Mouse (Mus musculus) olfactory bulb, adult 2 months (tissue): ENCODE measurements around the gene Gm6268. TPM values are rescaled to one million over a fixed set of nuclear protein-coding genes. Genes with fewer than 3 reads are reported as not detected.

Experiments used
- H3K27ac ChIP-seq: fragments of 200-500 bp; 2 replicates; pipeline ENCODE4 v1.5.1; 2012; ENCODE audit warnings: low read depth, low read length; ENCODE audit not compliant: insufficient read depth
- H3K4me1 ChIP-seq: fragments of 200-500 bp; 2 replicates; pipeline ENCODE4 v1.6.1; 2012; ENCODE audit warnings: low read length; ENCODE audit not compliant: control insufficient read depth, insufficient read depth
- H3K4me3 ChIP-seq: fragments of 200-500 bp; 2 replicates; pipeline ENCODE4 v1.5.1; 2012; ENCODE audit warnings: mild to moderate bottlenecking, low read depth, low read length, moderate library complexity; ENCODE audit not compliant: insufficient read depth
- CTCF ChIP-seq: fragments of 200-500 bp; IDR thresholded peaks from 2 replicates; pipeline ENCODE4 v1.5.1; 2012; ENCODE audit warnings: low read depth, mild to moderate bottlenecking, low read length, moderate library complexity; ENCODE audit not compliant: insufficient read depth
- POLR2A ChIP-seq: fragments of 200-500 bp; IDR thresholded peaks from 2 replicates; pipeline ENCODE4 v1.6.1; 2012; ENCODE audit warnings: mild to moderate bottlenecking, low read depth, low read length, moderate library complexity; ENCODE audit not compliant: insufficient read depth
- WGBS: fragments of 180-500 bp; shearing (Covaris S2); methylation state at CpG from one replicate; pipeline ENCODE4 v1.1.7; 2018; 5-methylcytosine and 5-hydroxymethylcytosine counted together
- polyA plus RNA-seq: library from polyadenylated mRNA; stranded (reverse); fragments of >200 nt; gene quantifications from 2 replicates; pipeline ENCODE4 v1.2.4, GENCODE M21; 2012; ENCODE audit warnings: low replicate concordance; ENCODE audit not compliant: missing spikeins, insufficient read depth, insufficient read length

Gene Gm6268
- not detected in 2 replicates for polyA plus RNA-seq

- H3K4me1 ChIP-seq = no peaks in the 10 kb centered on the region
- no peak within 1 kb of the TSS for H3K27ac ChIP-seq
- WGBS = 92% methylated on average over 13 of the region's 13 CpGs
- no peak within 1 kb of the TSS for H3K4me3 ChIP-seq
- TF ChIP-seq CTCF (no peak), POLR2A (no peak)
Observed at GRCm38 (mm10) chrX:36400980-36401379, at the start of gene Gm6268. Gm6268 (plus strand) TSS chrX:36401280.

DNA sequence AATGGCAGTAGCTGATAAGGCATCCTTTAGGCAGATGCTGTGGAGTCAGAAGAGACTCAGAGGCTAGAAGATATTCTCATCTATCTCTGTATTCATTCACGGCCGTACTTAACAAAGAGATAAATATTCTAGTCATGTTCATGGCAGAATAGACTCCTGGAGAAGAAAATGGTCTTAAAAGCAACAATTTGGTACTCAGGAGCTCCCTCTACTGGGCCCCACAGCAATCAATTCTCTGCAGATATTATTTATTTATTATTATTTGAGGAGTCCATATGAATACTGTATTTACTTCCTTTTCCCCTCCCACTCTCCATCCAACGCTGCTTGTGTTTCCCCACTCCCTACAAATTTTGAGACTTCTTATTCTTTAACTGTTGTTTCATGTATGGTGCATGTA is 48.6 kb upstream of the Gm6268 start:
- no peak overlapping the region for H3K27ac ChIP-seq
- WGBS = 52% methylated on average over 3 of the region's 3 CpGs
- H3K4me3 ChIP-seq = no peak overlapping the region
- H3K4me1 ChIP-seq = no peaks in the 10 kb centered on the region
- TF ChIP-seq CTCF = no peak
- TF ChIP-seq POLR2A = no peak

GRCm38 (mm10) chrX:36385340-36385739 is 15.7 kb upstream of the Gm6268 start:
- no peak for TF ChIP-seq POLR2A
- TF ChIP-seq CTCF = no peak
- Histone ChIP-seq H3K4me3 (no peak overlapping the region), H3K4me1 (0 out of 2 replicates have a peak, but pooled peaks cover 3% of the 10 kb centered on the region), H3K27ac (no peak overlapping the region)

DNA sequence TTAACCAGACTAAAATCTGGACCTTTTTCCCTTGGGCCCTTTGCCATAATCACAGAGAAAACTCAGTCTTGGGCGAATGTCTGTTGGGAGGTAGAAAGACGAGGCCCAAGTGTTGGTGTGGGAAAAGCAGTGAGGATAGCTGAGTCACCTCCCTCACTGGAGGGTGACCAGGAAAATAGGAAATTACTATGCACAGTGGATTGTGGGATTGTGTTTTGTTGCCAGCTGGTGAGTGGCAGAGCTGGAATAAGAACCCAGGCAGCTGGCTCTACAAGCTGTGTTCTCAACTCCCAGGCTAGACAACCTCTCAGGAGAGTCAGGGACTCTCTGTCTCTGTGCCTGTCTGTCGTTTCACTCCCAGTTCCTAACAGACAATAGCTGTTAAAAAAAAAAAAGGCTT is 11.1 kb upstream of the Gm6268 start:
- WGBS = 34% methylated on average over 3 of the region's 3 CpGs
- Histone ChIP-seq H3K27ac (no peak overlapping the region), H3K4me3 (no peak overlapping the region), H3K4me1 (0 out of 2 replicates have a peak, but pooled peaks cover 3% of the 10 kb centered on the region)
- TF ChIP-seq CTCF (no peak), POLR2A (no peak)

GRCm38 (mm10) chrX:36390503-36390902 is 10.6 kb upstream of the Gm6268 start:
- no peak overlapping the region for H3K27ac ChIP-seq
- H3K4me1 ChIP-seq = 0 out of 2 replicates have a peak, but pooled peaks cover 3% of the 10 kb centered on the region
- WGBS = 42% methylated on average over 2 of the region's 2 CpGs
- no peak overlapping the region for H3K4me3 ChIP-seq
- TF ChIP-seq POLR2A (no peak), CTCF (no peak)

DNA sequence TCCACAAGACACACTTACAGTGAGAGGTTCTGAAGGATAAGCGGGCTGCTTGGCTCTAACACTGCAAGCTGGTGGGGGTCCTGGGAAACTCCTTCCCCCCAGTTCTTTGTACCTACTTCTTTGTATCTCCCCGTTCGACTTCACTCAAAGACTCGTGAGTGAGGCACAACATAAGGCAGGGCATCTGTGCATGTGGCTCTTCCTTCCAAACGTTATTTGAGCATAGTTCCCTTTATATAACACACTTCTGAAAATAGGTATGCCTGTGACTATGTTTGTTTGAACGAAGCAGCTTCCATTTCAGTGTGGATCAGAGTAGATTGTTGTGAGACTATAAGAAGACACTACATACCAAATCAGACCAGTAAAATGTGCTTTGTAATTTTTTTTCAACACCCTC is 8.4 kb upstream of the Gm6268 start:
- 45% methylated on average over 6 of the region's 6 CpGs for WGBS
- no peak overlapping the region for H3K27ac ChIP-seq
- TF ChIP-seq CTCF (no peak), POLR2A (no peak)
- 0 out of 2 replicates have a peak, but pooled peaks cover 3% of the 10 kb centered on the region for H3K4me1 ChIP-seq
- no peak overlapping the region for H3K4me3 ChIP-seq

DNA sequence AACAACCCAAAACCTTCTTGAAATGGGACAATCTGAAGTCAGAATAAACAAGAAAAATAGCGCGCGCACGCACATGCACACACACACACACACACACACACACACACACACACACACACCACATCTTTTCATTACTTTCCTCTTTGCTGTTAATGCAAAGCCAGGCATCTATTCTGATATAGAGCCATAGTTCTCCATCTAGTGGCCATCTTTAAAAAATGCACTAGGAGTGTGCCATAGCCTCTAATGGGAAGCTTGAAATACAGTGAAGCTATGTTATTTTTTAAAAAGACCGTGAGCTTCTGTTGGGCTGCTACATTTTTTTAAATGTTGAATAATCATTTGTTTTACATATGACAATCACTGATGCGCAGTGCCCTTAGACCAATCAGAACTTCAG is 7.8 kb upstream of the Gm6268 start:
- H3K4me3 ChIP-seq = no peak overlapping the region
- 0 out of 2 replicates have a peak, but pooled peaks cover 3% of the 10 kb centered on the region for H3K4me1 ChIP-seq
- H3K27ac ChIP-seq = no peak overlapping the region
- TF ChIP-seq POLR2A (no peak), CTCF (no peak)
- WGBS = 32% methylated on average over 6 of the region's 6 CpGs

- Histone ChIP-seq H3K4me3 (no peak overlapping the region), H3K27ac (no peak overlapping the region), H3K4me1 (no peaks in the 10 kb centered on the region)
- TF ChIP-seq POLR2A (no peak), CTCF (no peak)
- 59% methylated on average over 6 of the region's 6 CpGs for WGBS
Observed at GRCm38 (mm10) chrX:36402316-36402715, 1.2 kb downstream of the Gm6268 start.

- Histone ChIP-seq H3K4me3 (no peak overlapping the region), H3K27ac (no peak overlapping the region), H3K4me1 (no peaks in the 10 kb centered on the region)
- WGBS = 60% methylated on average over 3 of the region's 3 CpGs
- TF ChIP-seq POLR2A (no peak), CTCF (no peak)
Observed at GRCm38 (mm10) chrX:36419153-36419552, 18.1 kb downstream of the Gm6268 start.

DNA sequence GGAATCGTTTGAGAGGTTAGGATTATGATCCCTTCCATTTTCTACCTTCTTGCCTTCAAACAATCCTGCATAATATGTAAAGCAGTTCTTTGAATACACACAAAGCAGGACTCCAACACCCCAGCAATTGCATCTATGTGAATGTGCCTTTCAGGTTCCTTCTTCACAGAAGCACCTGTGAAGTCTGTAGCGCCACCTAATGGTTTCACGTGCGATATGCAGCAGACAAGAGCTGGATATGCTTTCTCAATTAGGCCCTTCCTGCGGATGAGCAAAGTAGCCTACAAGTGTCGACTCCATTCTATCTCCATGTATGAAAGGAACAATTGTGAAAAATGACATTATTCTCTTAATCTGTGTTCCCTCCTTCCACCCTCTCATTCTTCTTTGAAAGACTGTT is 33.9 kb downstream of the Gm6268 start:
- no peaks in the 10 kb centered on the region for H3K4me1 ChIP-seq
- H3K4me3 ChIP-seq = no peak overlapping the region
- TF ChIP-seq CTCF = no peak
- no peak for TF ChIP-seq POLR2A

More for the DNA sequence above, 33.9 kb downstream of the Gm6268 start:
- WGBS = 47% methylated on average over 6 of the region's 6 CpGs
- H3K27ac ChIP-seq = no peak overlapping the region
